Mouse (Mus musculus) megakaryocyte, embryonic 14.5 days (primary cell): ENCODE data around the gene Itprip.

Experiments used
- FLI1 ChIP-seq: IDR thresholded peaks from 2 replicates; pipeline ENCODE4 v1.6.1; 2012; ENCODE audit warnings: low read length, inconsistent platforms, mixed read lengths
- GATA1 ChIP-seq: IDR thresholded peaks from 3 replicates; pipeline ENCODE4 v1.6.1; 2012; ENCODE audit warnings: mixed read lengths, low read length, inconsistent platforms, borderline replicate concordance

DNA sequence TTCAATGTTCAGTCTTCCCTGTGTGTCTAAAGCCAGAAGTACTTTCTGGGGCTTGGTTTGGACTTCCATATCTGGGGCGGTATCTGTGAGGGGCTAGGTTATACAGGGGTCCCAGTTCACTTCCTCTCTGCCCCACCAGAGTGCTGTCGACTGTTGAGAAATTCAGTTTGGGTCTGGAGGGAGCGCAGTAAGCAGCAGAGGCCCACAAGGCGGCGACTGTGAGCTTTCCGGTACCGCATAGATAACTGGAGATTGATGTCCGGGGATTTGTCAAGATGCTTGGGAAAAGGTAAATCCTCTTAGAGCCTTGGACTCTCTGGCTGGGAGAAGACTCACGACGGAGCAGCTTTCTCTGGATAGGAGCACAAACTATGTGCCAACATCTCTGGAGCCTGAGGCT, 47.6 kb downstream of the Itprip start:
- TF ChIP-seq GATA1 (no peak), FLI1 (no peak)
